Mouse (Mus musculus) forebrain, embryonic 10.5 days (tissue): ENCODE measurements around the gene Ankrd31. TPM values are rescaled to one million over a fixed set of nuclear protein-coding genes. Genes with fewer than 3 reads are reported as not detected.
"Not testable (repeated sequence)": the region's sequence is repeated elsewhere in the genome, so short reads cannot be mapped to it uniquely, and the experiment has no call there.

Experiments used
- DNase-seq: peaks from one replicate; pipeline ENCODE4 v3.0.0-alpha.2; 2017; ENCODE audit warnings: low spot score; ENCODE audit errors: extremely low spot score
- H3K27ac ChIP-seq: fragments of 300-500 bp; sonication (generic); 2 replicates; pipeline ENCODE4 v1.5.1; 2016; ENCODE audit warnings: mild to moderate bottlenecking
- H3K27me3 ChIP-seq: fragments of 300-500 bp; sonication (generic); 2 replicates; pipeline ENCODE4 v1.6.1; 2016; ENCODE audit warnings: mild to moderate bottlenecking; ENCODE audit not compliant: poor library complexity, severe bottlenecking
- H3K36me3 ChIP-seq: fragments of 300-500 bp; sonication (generic); replicated peaks from 2 replicates; pipeline ENCODE4 v1.6.1; 2016; ENCODE audit warnings: mild to moderate bottlenecking, moderate library complexity
- H3K4me1 ChIP-seq: fragments of 300-500 bp; sonication (generic); 2 replicates; pipeline ENCODE4 v1.6.1; 2016
- H3K4me3 ChIP-seq: fragments of 300-500 bp; sonication (generic); 2 replicates; pipeline ENCODE4 v1.5.1; 2016; ENCODE audit warnings: mild to moderate bottlenecking, moderate library complexity
- H3K9me3 ChIP-seq: fragments of 300-500 bp; sonication (generic); 2 replicates; pipeline ENCODE4 v1.6.1; 2016; ENCODE audit warnings: mild to moderate bottlenecking, moderate library complexity
- WGBS: fragments of 180-500 bp; shearing (Covaris S2); methylation state at CpG from one replicate; pipeline ENCODE4 v1.1.7; 2016; 5-methylcytosine and 5-hydroxymethylcytosine counted together
- polyA plus RNA-seq: library from polyadenylated mRNA; unstranded; fragments of >200 nt; fragmentation: Nextera tagmentation; extraction: Ambion mirVana; gene quantifications from 2 replicates; pipeline ENCODE4 v1.2.1, GENCODE M21; 2016

Gene Ankrd31
- polyA plus RNA-seq, 1 experiment from 2014 or later, result not detected

DNA sequence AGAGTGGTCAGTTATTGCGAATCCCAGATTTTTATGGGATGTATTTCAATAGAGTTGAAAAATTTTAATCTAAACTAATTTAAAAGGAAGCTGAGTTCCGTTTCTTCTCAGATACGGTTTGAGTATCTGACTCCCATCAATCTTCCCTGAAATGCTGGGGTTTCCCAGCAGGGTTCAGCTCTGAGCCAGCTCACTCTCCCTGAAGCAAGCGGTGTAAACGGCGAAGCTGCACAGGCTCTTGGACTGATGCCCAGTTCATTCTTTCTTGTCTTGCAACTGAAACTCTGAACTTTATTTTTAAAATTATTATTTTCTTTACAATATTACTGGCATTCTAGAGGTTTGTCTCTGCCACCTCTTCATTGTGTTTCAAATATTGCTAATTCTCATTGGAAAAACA, 2.0 kb upstream of the Ankrd31 start:
- Histone ChIP-seq H3K36me3 (no peaks in the 10 kb centered on the region), H3K27ac (no peak overlapping the region), H3K27me3 (no peaks in the 10 kb centered on the region), H3K4me3 (no peak overlapping the region), H3K4me1 (no peaks in the 10 kb centered on the region), H3K9me3 (peaks cover 5% of the 10 kb centered on the region)
- DNase-seq, result no peak
- 82% methylated on average over 6 of the region's 6 CpGs for whole genome bisulfite sequencing

DNA sequence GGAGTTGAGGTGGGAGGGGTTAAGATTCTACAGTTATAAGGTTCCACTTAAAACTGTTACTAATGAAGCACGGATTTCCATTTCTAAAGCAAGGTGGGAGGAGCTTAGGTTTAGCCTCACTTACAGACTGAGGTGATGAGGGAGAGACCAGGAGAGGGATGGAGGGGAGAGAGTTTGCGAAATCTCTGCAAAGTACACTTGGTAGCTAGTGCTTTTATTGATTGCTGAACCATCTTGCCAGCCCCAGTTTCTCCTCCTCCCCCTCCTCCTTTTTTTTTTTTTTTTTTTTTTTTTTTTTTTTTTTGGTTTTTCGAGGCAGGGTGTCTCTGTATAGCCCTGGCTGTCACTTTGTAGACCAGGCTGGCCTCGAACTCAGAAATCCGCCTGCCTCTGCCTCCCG, 1.8 kb downstream of the Ankrd31 start:
- 91% methylated on average over 6 of the region's 6 CpGs for WGBS
- Histone ChIP-seq H3K4me3 (no peak overlapping the region), H3K27ac (no peak overlapping the region), H3K36me3 (no peaks in the 10 kb centered on the region), H3K27me3 (no peaks in the 10 kb centered on the region), H3K4me1 (no peaks in the 10 kb centered on the region), H3K9me3 (peaks cover 5% of the 10 kb centered on the region)
- DNase-seq, result no peak

DNA sequence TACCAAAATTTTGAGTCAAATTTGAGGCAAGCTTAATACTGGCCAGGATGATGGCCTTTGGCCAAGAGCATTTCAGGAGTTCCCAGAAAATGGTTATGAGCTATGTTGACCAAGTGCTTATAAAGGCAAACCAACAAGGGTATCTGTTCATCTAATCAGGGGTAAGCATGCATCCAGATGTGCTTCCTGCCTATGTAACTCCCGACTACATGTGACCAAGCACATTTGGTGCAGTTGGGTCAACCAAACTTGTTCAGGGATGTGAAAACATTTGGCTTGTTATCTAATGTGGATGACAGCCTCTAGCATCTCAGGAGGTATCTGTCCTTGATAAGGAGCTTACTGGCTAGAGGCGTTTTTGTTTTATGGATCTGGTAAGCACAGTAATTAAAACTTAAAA, 12.8 kb downstream of the Ankrd31 start:
- H3K4me3 ChIP-seq, result no peak overlapping the region
- 89% methylated on average over 2 of the region's 2 CpGs for WGBS
- no peaks in the 10 kb centered on the region for H3K27me3 ChIP-seq
- H3K4me1 ChIP-seq, result no peaks in the 10 kb centered on the region
- H3K27ac ChIP-seq, result no peak overlapping the region
- no peak for DNase-seq
- no peaks in the 10 kb centered on the region for H3K36me3 ChIP-seq
- no peaks in the 10 kb centered on the region for H3K9me3 ChIP-seq

DNA sequence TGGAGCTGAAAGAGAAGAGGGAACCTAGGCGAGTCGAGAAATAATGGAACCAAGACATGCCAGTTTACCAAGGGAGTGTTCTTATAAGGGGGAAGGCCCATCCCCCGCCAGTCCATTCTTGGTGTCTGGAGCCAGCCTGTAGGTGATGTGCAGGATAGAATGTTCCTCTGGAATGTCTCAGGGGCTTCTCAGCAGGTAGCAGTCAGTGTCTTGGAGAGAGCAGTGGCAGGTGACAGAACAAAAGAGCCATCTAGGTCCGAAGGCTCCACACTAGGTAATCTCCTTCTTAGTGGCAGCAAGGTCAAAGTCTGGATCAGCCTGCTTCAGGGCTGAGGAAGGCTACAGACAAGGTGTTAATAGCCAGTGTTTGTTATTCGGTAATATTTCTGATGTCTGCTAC, 38.0 kb downstream of the Ankrd31 start:
- not testable (repeated sequence) for DNase-seq, H3K27ac ChIP-seq, H3K4me3 ChIP-seq, H3K27me3 ChIP-seq, H3K9me3 ChIP-seq, H3K4me1 ChIP-seq, H3K36me3 ChIP-seq
- 87% methylated on average over 5 of the region's 5 CpGs for WGBS

DNA sequence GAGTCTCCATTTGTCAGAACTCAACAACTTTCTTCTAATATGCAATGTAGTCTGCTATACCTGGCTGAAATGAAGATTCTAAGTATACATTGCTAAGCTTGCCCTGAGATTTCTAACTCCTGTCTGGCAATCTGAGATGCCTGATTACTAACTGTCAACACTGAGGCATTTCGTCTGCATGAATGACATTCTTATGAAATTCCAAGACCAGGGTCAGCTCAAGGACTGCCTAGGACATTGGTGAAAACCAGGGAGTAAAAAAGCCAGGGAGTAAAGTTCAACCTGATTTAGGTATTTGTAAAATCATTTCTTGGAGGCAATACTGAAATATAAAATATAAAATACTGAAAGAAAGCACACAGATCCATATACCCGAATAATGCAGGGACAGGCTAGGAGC, 45.4 kb downstream of the Ankrd31 start:
- Histone ChIP-seq H3K27ac (no peak overlapping the region), H3K36me3 (no peaks in the 10 kb centered on the region), H3K4me3 (no peak overlapping the region), H3K27me3 (no peaks in the 10 kb centered on the region), H3K4me1 (no peaks in the 10 kb centered on the region), H3K9me3 (no peaks in the 10 kb centered on the region)
- WGBS, result 87% methylated on average over 2 of the region's 2 CpGs
- no peak for DNase-seq

DNA sequence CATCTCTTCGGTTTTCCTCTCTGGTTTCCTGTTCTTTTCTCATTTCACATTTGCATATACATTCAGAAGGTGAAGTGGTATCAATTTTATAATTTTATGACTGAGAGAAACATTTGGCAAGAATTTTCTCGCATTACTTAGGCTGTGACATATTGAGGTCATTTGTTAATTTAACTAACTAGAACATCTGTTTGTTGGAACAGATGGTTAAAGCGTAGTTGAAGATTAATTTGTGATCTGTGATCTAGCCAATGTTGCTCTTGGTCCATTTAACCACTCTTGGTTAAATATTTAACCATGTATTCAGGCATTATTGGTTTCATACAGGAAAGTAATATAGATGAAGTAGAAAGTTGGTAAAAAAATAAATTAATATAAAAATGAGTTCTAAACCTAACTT, 47.2 kb downstream of the Ankrd31 start:
- Histone ChIP-seq H3K36me3 (no peaks in the 10 kb centered on the region), H3K27me3 (no peaks in the 10 kb centered on the region), H3K4me3 (no peak overlapping the region), H3K27ac (no peak overlapping the region), H3K9me3 (no peaks in the 10 kb centered on the region), H3K4me1 (no peaks in the 10 kb centered on the region)
- DNase-seq, result no peak
- 88% methylated on average over 3 of the region's 3 CpGs for WGBS

DNA sequence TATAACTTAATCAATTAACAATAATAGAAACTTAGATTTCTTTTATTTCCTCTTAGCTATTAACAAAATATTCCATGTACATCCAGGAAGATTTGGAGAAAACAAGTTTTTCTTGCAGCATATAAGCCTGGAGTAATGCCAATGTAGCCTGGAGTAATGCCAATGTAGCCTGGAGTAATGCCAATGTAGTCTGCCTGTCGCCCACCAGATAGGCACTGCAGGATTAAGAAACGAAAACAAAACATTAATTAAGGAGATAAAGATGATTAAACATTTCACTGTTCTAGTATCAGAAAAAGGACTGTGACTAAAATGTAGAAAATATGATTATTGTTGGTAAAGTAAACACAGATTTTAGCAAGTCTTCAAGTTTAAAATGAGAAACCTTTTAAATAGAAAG, 49.4 kb downstream of the Ankrd31 start:
- H3K4me1 ChIP-seq, result no peaks in the 10 kb centered on the region
- WGBS, result 84% methylated on average over 2 of the region's 2 CpGs
- no peaks in the 10 kb centered on the region for H3K9me3 ChIP-seq
- no peak for DNase-seq
- no peaks in the 10 kb centered on the region for H3K27me3 ChIP-seq
- no peak overlapping the region for H3K4me3 ChIP-seq
- no peaks in the 10 kb centered on the region for H3K36me3 ChIP-seq
- H3K27ac ChIP-seq, result no peak overlapping the region

DNA sequence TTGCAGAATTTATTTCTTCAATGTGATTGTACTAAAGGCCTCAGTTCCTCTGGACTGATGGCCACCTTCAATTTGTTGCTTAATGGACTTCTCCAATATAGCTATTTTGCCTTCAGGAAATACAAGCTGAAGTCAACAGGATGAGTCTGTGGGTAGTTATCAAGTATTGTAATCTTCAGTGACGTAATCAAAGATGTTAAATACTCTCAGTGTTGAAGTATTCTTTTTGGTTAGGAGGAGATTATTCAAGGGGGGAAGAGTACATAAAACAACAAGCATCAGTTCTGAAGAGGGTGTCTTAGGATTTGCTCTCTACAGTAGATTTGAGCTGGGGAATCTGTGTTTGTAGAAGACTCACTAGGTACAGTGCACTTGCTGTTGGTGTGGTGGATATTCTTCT, 101.7 kb downstream of the Ankrd31 start:
- Histone ChIP-seq H3K27ac (no peak overlapping the region), H3K9me3 (no peaks in the 10 kb centered on the region), H3K4me1 (no peaks in the 10 kb centered on the region), H3K27me3 (no peaks in the 10 kb centered on the region), H3K4me3 (no peak overlapping the region), H3K36me3 (no peaks in the 10 kb centered on the region)
- WGBS, result 81% methylated on average over 1 of the region's 1 CpGs
- DNase-seq, result no peak

DNA sequence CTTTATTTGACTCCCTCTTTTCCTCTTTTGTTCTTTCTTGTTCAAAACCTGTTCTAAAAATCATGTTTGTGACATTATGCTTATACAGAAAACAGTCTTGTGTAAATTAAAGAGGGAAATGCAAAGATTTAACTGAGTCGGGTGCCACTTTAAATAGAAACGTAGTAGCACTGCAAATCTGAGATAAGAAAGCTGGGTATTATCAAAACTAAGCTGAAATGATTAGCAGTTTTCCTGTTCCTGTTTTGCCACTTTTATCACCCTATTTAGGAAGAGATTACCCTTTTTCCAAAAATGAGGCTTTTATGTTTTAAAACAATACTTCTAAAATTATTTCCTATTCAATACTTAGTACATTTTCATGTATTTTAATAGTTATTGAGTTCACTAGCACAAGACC, 104.1 kb downstream of the Ankrd31 start:
- Histone ChIP-seq H3K4me3 (no peak overlapping the region), H3K4me1 (no peaks in the 10 kb centered on the region), H3K9me3 (no peaks in the 10 kb centered on the region), H3K36me3 (no peaks in the 10 kb centered on the region), H3K27ac (no peak overlapping the region), H3K27me3 (no peaks in the 10 kb centered on the region)
- DNase-seq, result no peak
- WGBS, result 77% methylated on average over 2 of the region's 2 CpGs

DNA sequence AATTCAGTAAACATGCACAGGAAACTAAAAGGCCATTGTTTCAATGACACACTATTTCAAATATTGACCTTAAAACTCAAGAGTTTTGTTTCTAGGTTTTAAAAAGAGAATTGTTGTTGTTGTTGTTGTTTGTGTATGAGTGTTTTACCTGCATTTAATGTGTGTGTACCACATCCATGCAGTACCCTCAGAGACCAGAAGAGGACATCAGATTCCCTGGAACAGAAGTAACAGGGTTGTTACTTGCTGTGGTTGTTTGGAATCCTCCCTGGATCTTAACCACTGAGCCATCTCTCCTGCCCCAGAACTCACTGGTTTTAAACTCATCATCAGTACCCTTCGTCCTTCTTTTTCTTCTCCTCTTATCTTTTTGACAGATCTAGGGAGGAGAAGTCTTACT, 105.2 kb downstream of the Ankrd31 start:
- no peaks in the 10 kb centered on the region for H3K4me1 ChIP-seq
- no peak overlapping the region for H3K27ac ChIP-seq
- DNase-seq, result no peak
- 55% methylated on average over 1 of the region's 1 CpGs for WGBS
- no peak overlapping the region for H3K4me3 ChIP-seq
- H3K27me3 ChIP-seq, result no peaks in the 10 kb centered on the region
- no peaks in the 10 kb centered on the region for H3K36me3 ChIP-seq
- H3K9me3 ChIP-seq, result no peaks in the 10 kb centered on the region

DNA sequence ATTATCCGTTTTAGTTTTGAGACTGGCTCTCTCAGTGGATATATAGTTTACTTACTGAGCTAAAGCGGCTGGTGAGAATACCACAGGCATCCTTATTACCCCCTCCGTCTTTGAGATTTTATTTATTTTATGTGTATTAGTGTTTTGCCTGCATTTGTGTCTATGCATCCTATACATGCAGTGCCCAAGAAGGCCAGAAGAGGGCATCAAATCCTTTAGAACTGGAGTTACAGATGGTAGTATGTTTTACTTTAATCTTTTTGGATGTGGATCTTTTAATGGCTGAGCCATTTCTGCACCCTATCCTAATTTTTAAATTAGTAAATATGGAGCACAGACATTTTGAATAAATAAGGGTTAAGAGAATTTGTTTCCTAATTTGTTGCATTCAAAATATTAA, 107.1 kb downstream of the Ankrd31 start:
- 27% methylated on average over 3 of the region's 3 CpGs for WGBS

DNA sequence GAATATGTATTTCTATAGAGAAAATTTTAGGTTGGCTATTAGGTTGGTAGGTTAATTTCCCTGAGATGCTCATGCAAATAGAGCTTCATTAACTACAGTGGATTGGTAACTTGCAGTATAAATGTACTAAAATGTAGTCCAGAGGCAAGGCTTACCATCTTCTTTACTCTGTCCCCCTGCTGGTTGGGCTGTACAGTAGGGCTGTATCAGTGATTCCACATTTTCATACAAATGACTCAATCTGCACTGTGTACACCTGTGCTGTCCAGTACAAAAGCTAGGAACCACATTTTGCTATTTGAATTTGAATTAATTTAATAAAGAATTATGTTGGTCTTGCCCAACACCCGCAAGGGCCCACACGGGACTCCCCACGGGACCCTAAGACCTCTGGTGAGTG, 111.1 kb downstream of the Ankrd31 start:
- Histone ChIP-seq H3K4me1 (no peaks in the 10 kb centered on the region), H3K36me3 (no peaks in the 10 kb centered on the region), H3K9me3 (no peaks in the 10 kb centered on the region), H3K4me3 (no peak overlapping the region), H3K27me3 (no peaks in the 10 kb centered on the region), H3K27ac (no peak overlapping the region)
- WGBS, result 88% methylated on average over 3 of the region's 3 CpGs
- no peak for DNase-seq

More for the DNA sequence above, 107.1 kb downstream of the Ankrd31 start:
- H3K36me3 ChIP-seq, result no peaks in the 10 kb centered on the region
- DNase-seq, result peak; percentile 44
- no peaks in the 10 kb centered on the region for H3K4me1 ChIP-seq
- no peak overlapping the region for H3K27ac ChIP-seq
- no peak overlapping the region for H3K4me3 ChIP-seq
- no peaks in the 10 kb centered on the region for H3K27me3 ChIP-seq
- H3K9me3 ChIP-seq, result no peaks in the 10 kb centered on the region

DNA sequence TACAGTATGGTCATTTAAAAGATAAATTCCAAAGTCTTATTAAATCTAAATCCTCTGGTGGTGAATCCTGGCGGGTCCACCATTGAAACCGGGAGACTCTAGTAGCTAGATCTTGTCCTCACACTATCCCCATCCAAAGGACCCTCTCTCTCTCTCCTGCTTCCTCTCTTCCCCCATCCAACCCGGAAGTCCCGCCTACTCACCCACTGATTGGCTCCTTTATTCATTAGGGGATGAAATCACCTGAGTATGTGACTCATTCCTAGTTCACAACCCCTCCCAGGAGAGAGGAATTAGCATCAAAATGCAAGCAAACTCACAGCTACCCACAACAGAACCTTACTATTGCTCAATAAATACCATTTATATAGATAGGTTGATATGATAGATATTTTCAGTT, 122.7 kb downstream of the Ankrd31 start:
- Histone ChIP-seq H3K4me3 (no peak overlapping the region), H3K9me3 (no peaks in the 10 kb centered on the region), H3K4me1 (no peaks in the 10 kb centered on the region), H3K27ac (no peak overlapping the region), H3K27me3 (no peaks in the 10 kb centered on the region), H3K36me3 (no peaks in the 10 kb centered on the region)
- no peak for DNase-seq
- 79% methylated on average over 4 of the region's 4 CpGs for WGBS

DNA sequence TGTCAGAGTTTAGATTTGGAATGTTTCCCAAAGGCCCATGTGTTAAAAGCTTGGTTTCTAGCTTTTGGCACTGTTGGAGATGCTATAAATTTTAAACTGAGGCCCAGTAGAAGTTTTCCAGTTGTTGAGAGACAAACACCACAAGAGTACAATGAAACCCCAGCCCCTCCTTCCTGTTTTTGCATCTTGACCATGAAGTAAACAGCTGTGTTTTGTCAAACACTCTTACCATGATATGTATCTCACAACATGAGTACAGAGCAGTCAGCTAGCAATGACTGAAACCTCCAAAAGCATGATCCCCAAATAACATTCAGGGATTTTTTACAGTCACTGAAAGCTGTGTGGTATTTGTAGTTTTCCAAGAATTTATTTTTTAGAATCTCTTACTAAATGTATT, 126.0 kb downstream of the Ankrd31 start:
- H3K4me3 ChIP-seq, result no peak overlapping the region
- no peaks in the 10 kb centered on the region for H3K27me3 ChIP-seq
- H3K4me1 ChIP-seq, result no peaks in the 10 kb centered on the region
- H3K36me3 ChIP-seq, result no peaks in the 10 kb centered on the region
- H3K27ac ChIP-seq, result no peak overlapping the region
- no peak for DNase-seq
- no peaks in the 10 kb centered on the region for H3K9me3 ChIP-seq
